Mouse (Mus musculus): ENCODE measurements around the gene Cyp11a1.

The Cyp11a1 gene

DNA sequence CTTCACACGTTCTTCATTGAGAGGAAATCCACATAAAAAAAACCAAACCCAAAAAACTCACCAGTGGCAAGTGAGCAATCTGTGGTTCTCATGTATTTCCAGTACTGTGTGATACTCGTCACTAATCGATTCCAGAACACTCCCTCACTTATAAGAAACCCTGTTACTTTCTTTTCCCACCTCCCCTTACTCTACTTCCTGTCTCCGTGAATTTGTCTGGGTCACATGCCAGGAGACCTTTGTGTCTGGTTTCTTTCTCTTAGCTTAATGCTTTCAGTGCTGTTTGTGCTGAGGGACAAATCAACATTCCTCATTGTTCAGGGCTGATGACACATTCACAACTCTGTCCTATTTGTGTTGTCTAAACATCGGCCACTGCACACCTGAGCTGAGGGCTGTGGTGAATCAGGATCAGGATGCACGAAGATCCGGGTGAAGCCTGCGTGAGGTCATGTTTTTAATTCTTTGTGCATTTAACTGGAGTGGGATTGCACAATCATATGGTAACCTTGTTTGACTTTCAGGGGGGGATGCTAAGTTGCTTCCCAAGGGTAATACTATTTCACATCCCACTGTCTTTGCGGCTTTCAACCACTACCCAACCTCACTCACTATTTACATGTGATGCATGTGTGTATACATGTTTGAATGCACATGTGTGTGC is 33.3 kb upstream of the Cyp11a1 start:
- no peak for DNase-seq

DNA sequence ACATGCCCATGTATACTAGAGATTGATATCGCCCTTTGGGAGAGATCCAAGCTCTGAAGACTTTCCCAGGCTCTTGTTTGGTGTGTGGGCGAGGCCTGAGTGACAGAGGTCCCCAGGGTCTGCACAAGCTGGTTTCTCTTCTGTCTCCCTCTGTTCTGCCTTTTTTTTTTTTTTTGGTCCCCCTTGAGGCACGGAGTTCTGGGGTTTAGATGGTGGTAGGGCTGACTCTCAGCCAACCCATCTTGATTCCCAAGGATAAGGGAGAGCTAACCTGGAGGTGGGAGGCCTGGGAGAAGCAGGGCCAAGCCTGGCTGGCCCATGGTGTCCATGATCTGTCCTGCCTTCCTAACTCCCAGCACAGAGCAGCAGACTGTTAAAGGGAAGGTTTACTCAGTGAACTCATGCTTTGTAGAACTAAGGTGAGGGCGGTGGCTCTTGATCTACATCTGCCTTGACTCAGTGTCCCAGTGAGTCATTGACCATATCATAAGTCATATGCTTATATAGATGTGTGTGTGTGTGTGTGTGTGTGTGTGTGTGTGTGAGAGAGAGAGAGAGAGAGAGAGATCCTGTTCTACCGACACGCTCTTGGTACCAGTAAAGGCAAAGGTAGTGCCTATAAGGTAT is 32.7 kb upstream of the Cyp11a1 start:
- no peak for DNase-seq

DNA sequence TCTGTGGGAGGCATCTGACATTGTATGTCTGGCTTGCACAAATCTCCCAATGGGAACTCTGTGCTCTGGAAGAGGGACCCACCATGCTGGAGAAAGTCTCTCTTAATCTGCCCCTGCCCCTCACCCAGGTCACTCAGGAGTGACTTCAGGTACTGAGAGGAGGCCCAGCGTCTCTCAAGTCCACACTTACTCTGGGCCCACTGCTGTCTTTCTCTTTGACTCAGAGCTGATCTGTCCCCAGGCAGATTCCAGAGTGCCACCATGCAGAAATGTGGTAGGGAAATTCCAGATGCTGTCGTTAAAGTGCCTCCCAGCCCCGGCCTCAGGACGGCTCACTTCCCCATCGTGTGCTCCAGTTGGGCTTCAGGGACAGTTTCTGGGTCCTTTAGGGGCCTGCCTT is 32.0 kb upstream of the Cyp11a1 start:
- peak; percentile 41 to 47 for DNase-seq

DNA sequence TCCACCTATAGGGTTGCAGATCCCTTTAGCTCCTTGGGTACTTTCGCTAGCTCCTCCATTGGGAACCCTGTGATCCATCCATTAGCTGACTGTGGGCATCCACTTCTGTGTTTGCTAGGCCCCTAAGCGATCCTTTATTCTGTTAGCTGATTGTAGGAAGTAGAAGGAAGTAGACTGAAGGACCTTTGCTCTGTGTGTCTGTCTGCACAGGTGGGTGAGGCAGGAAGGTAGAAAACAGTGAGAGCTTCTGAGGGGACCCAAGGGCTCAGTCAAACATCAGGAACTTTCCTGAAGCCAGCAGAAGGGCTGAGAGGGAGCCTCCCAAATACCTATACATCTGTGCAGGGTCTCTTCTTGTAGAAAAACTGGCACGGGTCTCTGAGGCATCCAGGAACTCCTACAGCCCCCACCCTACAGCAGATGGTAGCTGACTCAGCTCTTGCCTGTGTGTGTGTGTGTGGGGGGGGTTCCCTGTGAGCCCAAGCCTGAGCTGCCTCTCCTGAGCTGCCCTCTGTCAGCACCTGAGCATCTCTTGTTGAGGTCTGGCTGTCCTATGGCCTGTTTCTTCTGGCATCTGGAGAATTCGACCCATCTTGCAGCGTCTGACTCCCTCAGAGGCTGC is 30.9 kb upstream of the Cyp11a1 start:
- DNase-seq, result no peak

DNA sequence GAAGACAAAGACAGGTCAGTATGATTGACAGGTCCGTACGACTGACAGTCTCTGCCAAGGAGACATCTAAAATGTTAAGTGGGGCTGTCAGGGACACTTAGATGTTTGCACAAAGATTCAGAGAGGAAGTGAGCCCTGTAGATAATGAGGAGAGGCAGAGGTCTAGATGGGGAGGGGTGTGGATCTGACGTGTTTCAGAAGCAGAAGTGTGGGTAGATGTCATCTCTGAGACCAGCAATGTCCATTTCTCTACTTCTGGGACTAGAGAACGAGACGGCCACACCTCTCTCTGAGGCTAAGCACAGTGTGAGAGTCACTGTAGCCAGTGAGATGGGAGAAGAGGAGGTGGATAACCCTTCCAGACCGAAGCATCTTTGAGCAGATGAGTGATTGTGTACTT is 28.2 kb upstream of the Cyp11a1 start:
- DNase-seq, result peak; percentile 37 to 48

DNA sequence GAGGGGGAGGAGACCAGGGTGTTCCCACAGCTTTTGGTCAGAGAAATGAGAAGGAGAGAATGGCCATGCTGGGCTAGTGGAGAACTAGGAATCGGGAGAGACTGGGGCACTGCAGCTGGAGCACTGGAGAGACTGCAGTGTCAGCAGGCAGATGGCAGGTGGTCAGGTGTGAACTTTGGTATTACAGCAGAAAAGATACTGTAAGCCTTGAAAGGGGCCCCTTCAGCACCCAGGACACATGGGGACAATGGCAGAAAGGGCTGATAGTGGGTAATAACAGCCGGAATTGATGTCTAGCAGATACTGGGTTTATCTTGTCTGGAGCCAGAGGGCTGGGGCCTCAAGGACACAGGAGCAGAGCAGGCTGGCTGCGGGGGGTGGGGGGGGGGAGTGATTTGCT is 27.4 kb upstream of the Cyp11a1 start:
- no peak for DNase-seq

DNA sequence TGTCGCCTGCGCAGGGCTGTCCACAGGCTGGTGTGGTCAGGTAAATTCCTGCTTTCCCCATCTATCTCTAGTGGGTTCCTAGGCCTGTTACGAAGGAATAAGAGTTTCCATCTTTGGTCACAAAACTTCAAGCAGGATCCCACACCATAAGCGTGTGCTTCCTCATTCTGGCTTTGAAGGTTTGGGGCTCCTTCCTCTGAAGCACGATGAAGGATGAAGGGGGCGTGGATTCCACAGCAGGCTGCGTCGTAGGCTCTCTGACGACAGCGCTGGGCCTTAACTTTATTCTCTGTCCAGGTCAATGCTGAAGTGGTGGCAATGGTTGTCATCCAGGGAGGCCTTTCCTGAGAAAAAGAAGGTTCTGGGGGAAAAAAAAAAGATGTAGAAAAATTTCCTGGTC is 25.6 kb upstream of the Cyp11a1 start:
- DNase-seq, result peak; percentile 44 to 47

DNA sequence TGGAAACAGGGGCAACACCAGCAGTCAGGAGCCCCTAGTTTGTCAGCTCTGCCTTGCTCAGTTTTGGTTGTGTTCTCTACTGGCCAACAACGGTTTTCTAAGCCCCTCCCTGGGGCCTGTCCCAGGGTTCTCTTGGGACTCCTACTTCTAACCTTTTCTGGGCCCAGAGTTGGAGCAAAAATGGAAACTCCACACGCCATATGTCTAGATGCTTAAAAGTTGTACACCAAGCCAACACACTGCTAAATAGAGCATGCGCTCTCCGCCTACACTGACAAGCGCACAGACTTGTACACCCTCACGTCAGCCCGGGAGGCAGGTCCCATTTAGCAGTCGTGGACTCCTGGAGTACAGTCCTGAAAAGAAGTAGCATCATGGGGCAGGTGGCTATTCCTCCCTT is 20.9 kb upstream of the Cyp11a1 start:
- no peak for DNase-seq

DNA sequence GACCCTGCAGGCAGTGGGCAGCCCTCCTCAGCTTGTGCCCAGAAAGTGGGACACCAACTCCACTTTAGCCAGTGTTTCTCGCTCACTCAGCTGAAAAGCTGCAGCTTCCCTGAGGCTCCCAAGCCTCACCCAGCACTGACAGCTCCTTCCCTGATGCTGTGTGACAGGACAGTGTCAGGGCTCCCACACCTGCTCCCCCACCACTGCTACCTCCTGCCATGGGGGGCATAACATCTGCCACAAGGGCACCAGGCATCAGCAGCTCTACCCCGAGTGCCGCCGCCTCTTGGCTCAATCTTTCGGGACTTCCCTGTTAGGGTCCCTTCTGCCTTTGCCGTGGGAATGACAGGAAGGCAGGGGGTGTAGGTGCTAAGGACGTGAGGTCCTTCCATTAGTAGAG is 19.9 kb upstream of the Cyp11a1 start:
- DNase-seq, result no peak

DNA sequence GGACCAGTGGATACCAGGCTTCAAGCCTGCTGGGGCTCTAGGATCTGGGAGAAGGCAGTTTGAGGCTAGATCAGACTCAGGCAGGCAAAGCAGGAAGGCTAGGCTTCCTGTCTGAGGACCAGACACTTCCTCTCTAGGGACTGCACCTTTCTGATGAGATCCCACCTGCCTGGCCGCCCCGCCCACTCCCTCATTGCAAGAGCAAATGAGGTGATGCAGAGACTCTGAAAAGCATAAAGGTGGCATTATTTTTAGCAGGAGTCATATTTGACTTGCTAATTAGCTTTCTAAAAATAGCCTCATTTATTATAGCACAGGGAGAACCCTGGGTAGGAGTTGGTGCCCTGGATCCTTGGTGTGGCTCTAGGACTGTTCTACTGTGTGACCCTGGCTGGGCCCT is 18.1 kb upstream of the Cyp11a1 start:
- DNase-seq, result peak; percentile 66 to 70

DNA sequence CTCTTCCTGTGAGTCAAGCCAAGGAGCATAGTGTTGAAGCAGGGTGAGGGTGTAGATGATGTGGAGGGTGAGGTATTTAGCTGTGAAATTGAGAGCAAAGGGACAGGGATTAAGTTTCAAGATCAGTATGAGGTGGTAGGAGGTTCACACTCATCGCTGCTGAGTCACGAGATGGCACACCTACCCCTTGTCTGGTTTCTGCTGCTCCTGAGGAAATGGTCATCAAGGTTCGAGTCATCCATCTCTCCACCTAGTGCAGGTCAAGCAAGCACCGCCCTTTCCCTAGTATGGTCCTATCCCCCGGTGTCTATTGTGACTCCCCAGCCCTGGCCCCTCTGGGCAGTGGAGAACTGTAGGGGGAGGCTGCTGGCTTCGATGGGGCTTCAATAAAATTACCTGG is 16.9 kb upstream of the Cyp11a1 start:
- no peak for DNase-seq

DNA sequence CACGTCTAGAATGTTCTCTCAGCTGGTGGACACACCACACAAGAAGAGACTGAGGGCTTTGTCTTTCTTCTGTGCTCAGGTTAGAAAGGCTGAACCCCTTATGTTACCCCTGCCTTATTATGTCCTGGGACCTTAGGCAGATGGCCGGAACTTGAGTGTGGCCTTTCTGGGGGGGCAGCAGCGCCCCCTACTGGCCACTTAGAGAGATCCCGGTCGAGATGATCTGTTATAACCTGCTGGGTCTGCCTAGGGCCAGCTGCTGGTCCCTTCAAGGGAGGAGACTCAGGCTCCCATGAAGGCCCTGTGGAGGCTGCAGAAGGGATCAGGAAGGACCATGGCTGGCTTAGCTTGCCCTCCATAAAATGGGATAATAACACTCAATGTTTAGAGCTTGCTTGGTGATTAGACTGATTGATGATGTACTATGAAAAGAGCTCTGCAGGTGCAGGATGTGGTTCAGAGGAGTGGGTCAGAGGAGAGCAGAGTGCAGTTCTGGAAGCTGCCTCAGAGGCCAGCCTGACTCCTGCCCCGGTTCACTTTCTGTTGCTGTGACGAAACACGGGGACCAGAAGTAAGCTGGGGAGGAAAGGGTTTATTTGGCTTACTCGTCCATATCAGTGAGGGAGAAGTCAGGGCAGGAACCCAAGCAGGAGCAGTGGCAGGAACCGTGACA is 15.6 kb upstream of the Cyp11a1 start:
- DNase-seq, result peak; percentile 78 to 79

DNA sequence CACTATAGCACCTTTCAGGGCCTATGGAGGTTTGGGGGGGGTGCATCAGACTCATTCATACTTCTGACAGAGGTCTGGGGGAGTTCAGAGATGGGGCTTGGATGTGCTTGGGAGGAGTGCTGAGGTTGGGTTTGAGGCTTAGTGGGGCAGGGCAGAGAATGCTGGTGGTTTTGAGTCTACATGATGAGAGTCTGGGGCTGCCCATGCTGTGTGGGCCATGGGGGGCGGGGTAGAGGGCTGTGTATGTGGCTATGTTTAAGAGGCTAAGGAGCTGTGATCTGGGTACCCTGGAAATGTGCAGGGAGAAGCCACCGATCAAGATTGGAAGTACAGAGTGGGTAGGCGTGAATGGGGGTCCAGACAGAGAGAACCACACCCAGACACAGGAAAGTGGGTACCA is 14.2 kb upstream of the Cyp11a1 start:
- no peak for DNase-seq

DNA sequence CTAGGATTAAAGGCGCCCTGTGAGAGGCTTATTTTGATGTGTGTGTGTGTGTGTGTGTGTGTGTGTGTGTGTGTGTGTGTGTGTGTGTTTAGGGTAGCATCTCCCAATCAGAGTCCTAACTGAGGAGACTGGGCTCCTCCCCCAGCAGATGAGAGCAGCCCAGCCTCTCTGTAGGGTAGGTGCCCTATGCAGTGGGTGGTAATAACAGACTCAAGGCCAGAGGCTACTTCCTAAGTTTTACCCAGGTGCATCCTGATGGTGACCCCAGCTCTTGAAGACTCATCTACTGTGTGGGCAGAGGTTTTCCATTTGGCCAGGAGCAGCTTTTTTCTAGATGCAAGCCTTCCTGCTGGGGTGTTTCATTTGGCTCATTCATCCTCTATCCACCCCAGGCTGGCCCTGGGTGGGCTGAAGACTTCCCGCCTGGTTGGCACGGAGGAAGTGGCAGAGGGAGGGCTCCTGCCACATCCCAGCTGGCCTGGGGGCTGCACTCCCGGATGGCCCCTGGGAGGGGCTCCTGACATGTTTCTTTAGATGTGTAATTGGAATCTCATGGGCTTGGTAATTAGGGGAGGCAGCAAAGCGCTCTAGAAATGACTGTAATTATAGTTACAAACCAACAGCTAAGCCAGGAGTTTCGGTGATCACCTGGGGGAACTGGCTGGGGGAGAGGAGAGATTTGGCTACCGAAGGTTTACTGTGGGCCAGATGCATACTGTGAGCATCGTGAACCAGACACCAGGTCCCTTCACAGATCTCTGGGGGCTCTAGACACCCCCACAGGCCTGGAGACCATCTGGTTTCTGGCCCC is 13.2 kb upstream of the Cyp11a1 start:
- DNase-seq, result no peak

DNA sequence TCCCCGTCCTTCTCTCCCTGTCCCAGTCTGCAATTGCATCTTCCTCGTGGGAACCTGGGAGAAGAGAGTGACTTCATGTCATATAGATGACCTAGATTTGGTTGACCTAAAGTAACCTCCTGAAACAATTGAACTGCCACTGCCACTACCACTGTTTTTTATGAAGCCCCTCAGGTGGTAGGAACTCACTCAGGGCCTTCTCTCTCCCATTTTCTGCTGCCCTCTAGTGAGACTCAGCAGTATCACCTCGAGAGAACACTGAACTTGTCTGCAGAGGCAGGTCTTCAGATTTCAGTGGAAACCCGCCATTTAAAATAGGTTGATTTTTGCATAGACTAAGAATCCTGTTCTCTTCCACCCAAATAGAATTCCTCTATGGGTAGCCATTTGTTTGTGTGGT is 10.9 kb upstream of the Cyp11a1 start:
- peak; percentile 41 to 50 for DNase-seq

DNA sequence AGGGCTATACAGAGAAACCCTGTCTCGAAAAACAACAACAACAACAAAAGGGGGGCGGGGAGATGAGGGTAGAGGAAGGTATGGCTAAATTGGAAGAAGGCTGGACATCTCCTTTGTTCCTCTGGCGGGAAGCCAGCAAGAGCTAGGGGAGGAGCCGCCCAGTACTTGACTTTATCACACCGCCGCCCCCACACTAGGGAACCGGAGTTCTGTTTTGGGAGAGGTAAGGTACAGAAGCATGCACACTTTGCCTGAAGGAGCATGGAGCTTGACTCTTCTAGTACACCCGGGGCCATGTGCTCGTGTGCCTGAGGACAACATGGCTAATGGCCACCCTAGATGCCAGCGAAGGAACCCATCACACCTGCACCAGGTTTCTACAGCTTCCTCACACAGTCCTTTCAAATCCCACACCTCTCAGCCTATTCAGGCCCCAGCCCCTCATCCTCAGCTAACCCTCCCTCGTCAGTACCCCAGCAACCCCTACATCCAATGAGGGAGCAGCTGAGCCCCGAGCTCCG is 8.6 kb upstream of the Cyp11a1 start:
- no peak for DNase-seq

DNA sequence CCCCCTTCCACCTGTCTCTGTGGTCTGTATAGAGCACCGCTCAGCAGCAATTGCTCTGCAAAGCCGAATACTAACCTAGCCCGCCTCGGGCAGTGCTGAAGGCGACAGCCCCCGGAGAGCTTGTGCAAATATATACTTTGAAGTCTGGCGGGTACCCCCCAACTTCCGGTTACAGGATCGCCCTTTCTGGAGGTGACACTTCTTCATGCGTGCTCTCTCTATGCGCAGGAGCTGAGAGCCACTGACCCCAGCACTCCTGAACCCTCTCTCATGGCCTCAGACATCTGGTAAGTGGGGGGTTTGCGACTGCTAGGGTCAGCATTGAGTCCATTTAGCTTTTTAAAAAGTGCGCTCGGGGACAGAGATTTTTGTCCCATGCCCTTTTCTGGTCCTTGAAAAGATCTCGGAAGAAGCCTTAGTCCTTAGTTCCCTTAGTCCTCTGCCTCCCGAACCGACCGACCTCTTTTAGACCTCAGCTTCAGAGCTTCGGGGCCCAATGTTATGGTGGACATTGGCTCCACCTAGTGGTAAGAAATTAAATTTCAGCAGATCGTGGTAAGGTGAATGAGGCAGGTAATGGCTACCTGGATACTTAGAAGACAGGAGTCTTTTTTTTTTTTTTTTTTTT is 8.1 kb upstream of the Cyp11a1 start:
- peak; percentile 71 to 77 for DNase-seq

DNA sequence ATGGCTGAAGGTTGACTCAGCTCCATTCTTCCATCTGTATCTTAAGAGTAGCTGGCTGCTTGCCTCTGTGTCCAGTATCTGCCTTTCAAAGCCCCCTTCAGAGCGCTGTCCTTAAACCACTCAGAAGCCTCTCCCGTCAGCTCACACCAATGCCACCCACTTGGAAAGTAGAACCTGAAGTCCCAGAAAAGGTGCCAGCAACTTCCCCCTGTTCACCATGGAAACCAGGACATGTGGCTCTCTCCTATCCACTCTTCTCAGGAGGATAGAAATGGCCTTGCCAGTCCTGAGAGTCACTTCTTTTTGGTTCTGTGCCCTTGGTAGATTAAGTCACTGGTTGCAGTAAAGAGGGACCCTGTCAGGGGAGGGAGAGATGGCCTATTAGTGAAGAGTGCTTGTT is 7.5 kb upstream of the Cyp11a1 start:
- DNase-seq, result no peak

DNA sequence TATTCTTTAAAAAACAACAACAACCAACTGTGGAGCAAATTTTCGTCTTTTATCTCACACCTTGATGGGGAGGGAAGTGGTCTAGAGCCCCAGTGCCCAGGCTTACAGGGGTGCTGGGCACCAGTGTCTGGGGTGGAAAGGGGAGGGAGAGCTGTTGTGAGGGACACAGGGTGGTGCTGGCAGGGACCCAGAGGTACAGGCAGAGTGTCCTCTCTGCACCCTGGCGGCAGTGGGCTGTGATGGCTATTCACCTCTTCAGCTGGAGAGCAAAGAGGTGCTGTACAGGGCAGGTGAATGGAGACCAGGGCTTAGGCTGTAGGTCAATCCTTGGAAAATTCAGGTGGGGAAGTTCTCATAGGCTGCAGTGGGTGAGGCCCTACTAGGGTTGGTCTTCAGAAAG is 6.5 kb upstream of the Cyp11a1 start:
- DNase-seq, result no peak

DNA sequence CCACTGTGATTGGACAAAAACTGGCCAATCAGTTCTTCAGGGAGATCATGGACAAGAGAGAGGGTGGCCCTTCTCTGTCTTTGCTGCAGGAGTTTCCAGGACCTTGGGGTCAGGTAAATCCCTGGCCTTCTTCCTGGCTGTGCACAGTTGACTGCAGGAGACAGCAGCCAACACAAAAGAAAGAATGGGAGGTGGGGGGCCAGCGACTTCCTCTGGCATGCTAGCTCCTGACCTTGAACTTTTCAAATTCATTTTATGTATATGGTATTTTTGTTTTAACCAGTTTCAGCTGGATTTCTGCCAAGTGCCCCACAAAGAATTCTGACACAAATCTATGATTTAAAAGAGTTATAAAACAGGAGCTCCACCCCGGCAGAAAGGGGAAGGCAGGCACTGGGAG is 2.9 kb upstream of the Cyp11a1 start:
- DNase-seq, result no peak

DNA sequence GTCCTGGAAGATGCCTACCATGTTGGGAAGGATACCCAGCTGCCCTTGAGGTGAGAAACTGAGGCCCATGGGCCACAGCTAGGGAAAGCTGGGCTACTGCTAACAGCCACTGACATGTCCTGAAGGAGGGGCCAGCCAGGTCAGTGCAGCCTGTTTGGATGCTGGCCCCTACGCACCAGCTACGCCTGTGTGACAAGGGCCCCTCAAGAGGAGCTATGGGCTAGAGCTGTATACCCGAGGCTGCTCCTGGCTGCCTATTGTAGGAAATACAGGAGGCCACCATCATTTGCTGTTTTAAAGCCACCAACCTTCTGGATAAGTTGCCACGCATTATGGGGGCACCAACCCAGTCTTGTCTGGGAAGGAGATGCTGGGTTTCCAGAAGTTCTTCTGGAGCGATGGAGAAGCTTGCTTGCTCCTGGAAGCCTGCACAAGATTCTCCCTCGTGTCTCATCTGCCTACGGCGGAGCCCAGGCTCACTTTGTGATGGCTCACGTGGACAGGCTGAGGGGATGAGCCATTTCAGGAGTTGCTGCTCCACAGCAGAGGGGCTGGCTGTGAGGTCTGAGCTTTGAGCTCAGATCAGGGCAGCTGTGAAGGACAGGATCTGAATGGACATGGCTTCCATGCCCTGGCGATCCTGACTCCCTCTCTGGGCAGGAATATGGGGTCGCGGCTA is 2.3 kb downstream of the Cyp11a1 start:
- no peak for DNase-seq

DNA sequence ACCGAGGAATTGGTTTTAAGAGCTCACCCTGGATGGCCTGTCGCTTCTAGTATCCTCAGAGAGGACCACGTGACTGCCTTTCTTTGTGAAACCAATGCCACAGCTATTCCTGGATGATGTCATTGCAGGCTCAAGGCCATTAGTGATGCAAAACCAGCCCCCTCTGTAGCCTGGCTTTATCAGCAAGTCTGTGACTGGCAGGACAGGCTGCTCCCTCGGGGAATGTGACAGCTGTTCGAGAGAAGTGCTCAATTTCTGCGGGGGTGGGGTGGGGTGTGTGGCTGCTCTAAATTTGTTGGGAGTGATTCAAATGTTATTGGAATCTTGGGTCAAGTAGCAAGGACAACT is 2.8 kb downstream of the Cyp11a1 start:
- no peak for DNase-seq
